Mouse (Mus musculus): Measurements from ENCODE around the gene Hdac7. TPM values are rescaled to one million over a fixed set of nuclear protein-coding genes. Genes with fewer than 3 reads are reported as not detected.

The Hdac7 gene
- polyA plus RNA-seq, 1 experiment from 2014 or later, result 26.7 TPM

GRCm38 (mm10) chr15:97780611-97781031, 63.7 kb downstream of the Hdac7 start:
- H3K4me1 ChIP-seq, result peaks cover 20% of the 10 kb centered on the region
- no peak overlapping the region for H3K27ac ChIP-seq
- no peak for ATAC-seq (ENCODE audit: low FRiP score)
- WGBS, result 68% methylated on average over 12 of the region's 12 CpGs
- H3K9ac ChIP-seq, result no peak overlapping the region
- H3K4me3 ChIP-seq, result no peak overlapping the region
- peaks cover 26% of the 10 kb centered on the region for H3K27me3 ChIP-seq
- no peak overlapping the region for H3K4me2 ChIP-seq (replicated peaks)
- no peaks in the 10 kb centered on the region for H3K36me3 ChIP-seq
- H3K9me3 ChIP-seq (replicated peaks), result no peaks in the 10 kb centered on the region

GRCm38 (mm10) chr15:97779576-97779975, 64.7 kb downstream of the Hdac7 start:
- Histone ChIP-seq H3K9ac (no peak overlapping the region), H3K4me3 (no peak overlapping the region), H3K4me1 (peaks cover 18% of the 10 kb centered on the region), H3K36me3 (no peaks in the 10 kb centered on the region), H3K27ac (no peak overlapping the region), H3K9me3 (replicated peaks) (no peaks in the 10 kb centered on the region), H3K4me2 (replicated peaks) (no peak overlapping the region), H3K27me3 (peaks cover 23% of the 10 kb centered on the region)
- no peak for ATAC-seq (ENCODE audit: low FRiP score)
- WGBS, result 83% methylated on average over 1 of the region's 1 CpGs

DNA sequence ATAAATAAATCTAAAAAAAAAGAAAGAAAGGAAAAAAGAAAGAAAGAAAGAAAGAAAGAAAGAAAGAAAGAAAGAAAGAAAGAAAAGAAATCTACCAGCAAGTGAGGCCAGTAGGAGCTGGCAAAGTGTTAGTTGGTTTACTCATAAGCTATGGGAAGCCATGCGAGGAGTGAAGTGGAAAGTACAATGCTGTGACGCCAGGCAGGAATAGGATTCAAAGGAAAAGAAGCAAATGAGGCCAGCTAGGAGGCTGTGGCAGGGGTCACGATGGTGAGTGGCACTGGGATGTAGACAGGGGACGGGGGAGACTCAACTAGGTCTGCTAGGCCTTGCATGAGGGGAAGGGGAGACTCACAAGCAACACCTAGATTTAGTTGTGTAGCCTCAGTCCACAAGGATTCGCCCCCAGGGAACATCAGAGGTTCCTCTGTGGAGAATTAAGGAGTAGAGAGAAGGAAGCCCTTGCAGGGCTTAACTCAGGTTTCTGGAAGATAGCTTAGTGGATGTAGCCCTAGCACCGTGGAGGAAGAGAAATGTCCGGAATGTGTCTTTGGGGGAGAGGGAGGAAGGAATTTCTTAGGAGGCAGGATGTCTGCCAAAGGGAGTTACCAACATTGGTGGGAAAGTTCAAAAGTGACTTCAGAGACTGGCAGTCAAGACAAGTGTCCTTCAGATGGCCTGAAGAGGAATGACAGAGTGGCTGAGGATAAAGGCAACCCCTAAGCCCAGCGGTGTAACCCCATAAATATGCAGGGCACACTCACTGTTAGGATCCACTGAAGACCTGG, 65.8 kb downstream of the Hdac7 start, which contains the start of gene Slc48a1:
Gene Slc48a1, plus strand, starts transcription at position 210 of the 788 bp plus-strand sequence.
- H3K4me2 ChIP-seq (replicated peaks), result no peak within 1 kb of the TSS
- H3K27ac ChIP-seq, result no peak within 1 kb of the TSS
- no peak for ATAC-seq (ENCODE audit: low FRiP score)
- 73% methylated on average over 8 of the region's 8 CpGs for WGBS
- H3K36me3 ChIP-seq, result no peaks in the 10 kb centered on the region
- no peaks in the 10 kb centered on the region for H3K9me3 ChIP-seq (replicated peaks)
- peaks cover 23% of the 10 kb centered on the region for H3K4me1 ChIP-seq
- H3K27me3 ChIP-seq, result peaks cover 23% of the 10 kb centered on the region
- no peak within 1 kb of the TSS for H3K9ac ChIP-seq
- H3K4me3 ChIP-seq, result no peak within 1 kb of the TSS

GRCm38 (mm10) chr15:97776919-97777318, 67.4 kb downstream of the Hdac7 start:
- no peak overlapping the region for H3K27ac ChIP-seq
- peaks cover 9% of the 10 kb centered on the region for H3K27me3 ChIP-seq
- H3K4me3 ChIP-seq, result no peak overlapping the region
- peaks cover 16% of the 10 kb centered on the region for H3K4me1 ChIP-seq
- no peak overlapping the region for H3K9ac ChIP-seq
- H3K36me3 ChIP-seq, result no peaks in the 10 kb centered on the region
- H3K4me2 ChIP-seq (replicated peaks), result no peak overlapping the region
- 86% methylated on average over 6 of the region's 6 CpGs for WGBS
- no peak for ATAC-seq (ENCODE audit: low FRiP score)
- no peaks in the 10 kb centered on the region for H3K9me3 ChIP-seq (replicated peaks)

DNA sequence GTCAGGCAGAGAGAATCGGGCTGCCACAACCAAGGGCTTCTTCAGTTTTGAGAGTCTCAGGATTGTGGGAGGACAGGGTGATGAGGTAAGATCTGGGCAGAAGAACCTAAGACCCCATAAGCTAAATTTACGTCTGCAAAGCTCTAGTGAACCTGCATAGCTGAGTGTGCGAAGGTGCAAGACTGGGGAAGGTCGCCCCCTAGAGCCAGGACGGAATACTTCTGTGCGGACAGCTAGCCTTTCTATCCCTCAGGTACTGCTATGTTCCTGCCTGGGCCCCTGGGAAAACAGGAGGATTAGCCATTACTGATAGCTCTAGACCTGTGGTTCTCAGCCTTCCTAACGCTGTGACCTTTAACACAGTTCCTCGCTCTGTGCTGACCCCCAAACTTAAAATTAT, 67.8 kb downstream of the Hdac7 start:
- H3K4me2 ChIP-seq (replicated peaks), result no peak overlapping the region
- WGBS, result 10% methylated on average over 8 of the region's 8 CpGs
- peaks cover 9% of the 10 kb centered on the region for H3K27me3 ChIP-seq
- H3K4me1 ChIP-seq, result peaks cover 16% of the 10 kb centered on the region
- H3K27ac ChIP-seq, result no peak overlapping the region
- no peaks in the 10 kb centered on the region for H3K9me3 ChIP-seq (replicated peaks)
- H3K9ac ChIP-seq, result no peak overlapping the region
- H3K36me3 ChIP-seq, result no peaks in the 10 kb centered on the region
- no peak overlapping the region for H3K4me3 ChIP-seq
- ATAC-seq (ENCODE audit: low FRiP score), result no peak

DNA sequence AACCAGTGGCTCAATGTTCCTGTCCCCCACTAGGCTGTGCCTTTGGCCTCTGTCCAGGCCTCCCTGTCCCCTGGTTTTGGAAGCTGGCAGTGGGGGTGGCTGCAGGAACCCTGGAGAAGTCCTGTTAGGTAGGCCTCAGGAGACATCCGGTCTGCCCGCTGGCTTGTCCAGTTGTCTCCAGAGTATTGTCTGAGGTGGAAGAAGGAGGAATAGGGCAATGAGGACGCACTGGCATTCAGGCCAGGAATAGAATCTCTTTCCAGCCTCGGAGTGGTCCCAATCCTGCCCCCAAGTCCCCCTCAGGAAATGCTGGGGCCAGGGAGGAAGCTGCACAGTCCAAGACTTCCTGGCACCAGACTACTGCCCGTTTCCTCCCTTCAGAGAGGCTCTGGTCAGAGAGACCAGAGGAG, 70.3 kb downstream of the Hdac7 start:
- Histone ChIP-seq H3K27me3 (peaks cover 20% of the 10 kb centered on the region), H3K9me3 (replicated peaks) (no peaks in the 10 kb centered on the region), H3K4me3 (no peak overlapping the region), H3K4me1 (peaks cover 15% of the 10 kb centered on the region), H3K36me3 (no peaks in the 10 kb centered on the region), H3K4me2 (replicated peaks) (no peak overlapping the region), H3K9ac (no peak overlapping the region), H3K27ac (no peak overlapping the region)
- no peak for ATAC-seq (ENCODE audit: low FRiP score)
- WGBS, result 65% methylated on average over 5 of the region's 5 CpGs

GRCm38 (mm10) chr15:97773108-97773507, 71.2 kb downstream of the Hdac7 start:
- Histone ChIP-seq H3K9me3 (replicated peaks) (no peaks in the 10 kb centered on the region), H3K4me1 (peaks cover 18% of the 10 kb centered on the region), H3K36me3 (no peaks in the 10 kb centered on the region), H3K4me3 (no peak overlapping the region), H3K9ac (no peak overlapping the region), H3K4me2 (replicated peaks) (no peak overlapping the region), H3K27me3 (peaks cover 28% of the 10 kb centered on the region), H3K27ac (no peak overlapping the region; the same call in 1 of the 2 replicates)
- no peak for ATAC-seq (ENCODE audit: low FRiP score)
- 39% methylated on average over 5 of the region's 5 CpGs for WGBS

GRCm38 (mm10) chr15:97770280-97770679, 74.0 kb downstream of the Hdac7 start:
- Histone ChIP-seq H3K9me3 (replicated peaks) (no peaks in the 10 kb centered on the region), H3K27me3 (peaks cover 50% of the 10 kb centered on the region), H3K9ac (no peak overlapping the region), H3K4me3 (no peak overlapping the region), H3K4me1 (peaks cover 45% of the 10 kb centered on the region), H3K4me2 (replicated peaks) (no peak overlapping the region), H3K27ac (no peak overlapping the region), H3K36me3 (no peaks in the 10 kb centered on the region)
- WGBS, result 84% methylated on average over 8 of the region's 8 CpGs
- ATAC-seq (ENCODE audit: low FRiP score), result no peak

DNA sequence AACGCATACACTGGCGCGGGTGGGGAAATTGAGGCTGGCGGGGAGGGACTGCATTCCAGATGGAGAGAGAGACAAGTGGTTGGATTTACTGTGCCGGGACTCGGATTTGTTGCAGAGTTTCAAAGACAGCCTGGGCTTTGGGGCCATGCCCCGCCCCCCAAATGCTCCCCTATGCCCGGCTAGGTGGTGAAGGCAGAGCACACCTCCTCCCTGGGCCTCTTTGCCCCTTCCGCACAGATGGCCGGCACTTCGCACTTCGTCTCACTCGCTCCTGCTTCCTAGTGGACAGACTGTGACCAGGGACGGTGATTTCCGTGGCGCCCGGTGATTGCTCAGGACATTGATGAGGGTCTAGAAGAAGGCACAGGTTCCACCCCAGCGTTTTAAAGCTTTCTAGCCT, 76.1 kb downstream of the Hdac7 start:
- Histone ChIP-seq H3K27ac (no peak overlapping the region), H3K4me3 (peak overlapping the region; percentile 34), H3K36me3 (no peaks in the 10 kb centered on the region), H3K9me3 (replicated peaks) (no peaks in the 10 kb centered on the region), H3K27me3 (peaks cover 66% of the 10 kb centered on the region), H3K4me1 (peaks cover 41% of the 10 kb centered on the region), H3K4me2 (replicated peaks) (peak overlapping the region; percentile 68), H3K9ac (peak overlapping the region; percentile 59)
- 0 out of 2 replicates have a peak, but pooled peaks have one; percentile 17 for ATAC-seq (ENCODE audit: low FRiP score)
- 1% methylated on average over 18 of the region's 18 CpGs for WGBS

GRCm38 (mm10) chr15:97767280-97768186, 76.8 kb downstream of the Hdac7 start, which contains the start of gene Rapgef3:
Gene Rapgef3 (minus strand): TSS chr15:97767972.
- Histone ChIP-seq H3K9me3 (replicated peaks) (no peaks in the 10 kb centered on the region), H3K4me1 (peaks cover 41% of the 10 kb centered on the region), H3K36me3 (no peaks in the 10 kb centered on the region), H3K4me3 (peak within 1 kb of the TSS; percentile 34), H3K27me3 (peaks cover 66% of the 10 kb centered on the region), H3K4me2 (replicated peaks) (peak within 1 kb of the TSS; percentile 68), H3K9ac (peak within 1 kb of the TSS; percentile 59), H3K27ac (peak within 1 kb of the TSS; percentile 40; the same call in 1 of the 2 replicates)
- under 1% methylated on average over 44 of the region's 44 CpGs for WGBS
- peak; percentile 76 for ATAC-seq (ENCODE audit: low FRiP score)

DNA sequence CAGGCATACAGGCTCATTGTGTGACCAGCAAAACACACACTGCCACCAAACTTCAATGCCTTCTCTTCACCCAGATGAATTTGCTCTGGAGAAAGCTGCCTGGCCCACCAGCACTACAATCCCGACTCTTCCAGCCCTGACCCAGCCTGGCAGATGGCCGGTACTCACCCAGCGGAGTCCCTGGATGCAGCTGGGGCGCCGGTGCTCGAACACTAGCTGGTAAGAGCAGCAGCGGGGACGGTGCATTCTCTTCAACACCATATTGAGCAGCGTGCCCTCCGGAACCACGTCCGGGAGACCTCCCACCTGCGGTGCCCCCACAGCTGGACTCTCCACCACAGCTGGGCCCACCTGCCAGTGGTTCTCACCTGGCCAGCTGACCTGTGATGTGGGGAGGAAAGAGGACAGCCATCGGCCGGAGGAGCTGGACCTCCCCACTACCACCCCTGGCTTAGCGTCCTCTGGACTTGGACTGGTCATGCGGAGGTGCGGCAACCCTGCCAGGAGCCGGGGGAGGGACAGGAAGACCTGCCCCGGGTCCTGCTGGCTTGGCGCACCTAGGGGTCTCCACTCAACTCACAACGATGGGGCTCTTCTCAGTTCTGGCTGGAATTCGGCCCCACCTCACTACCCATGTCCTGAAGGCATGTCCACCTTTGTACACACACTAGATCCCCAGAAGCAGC, 77.6 kb downstream of the Hdac7 start:
- WGBS, result 4% methylated on average over 23 of the region's 23 CpGs
- 0 out of 2 replicates have a peak, but pooled peaks have one; percentile 18 for ATAC-seq (ENCODE audit: low FRiP score)

More for the DNA sequence above, 77.6 kb downstream of the Hdac7 start:
- H3K27ac ChIP-seq, result peak overlapping the region; percentile 40
- H3K27me3 ChIP-seq, result peaks cover 66% of the 10 kb centered on the region
- no peaks in the 10 kb centered on the region for H3K9me3 ChIP-seq (replicated peaks)
- H3K36me3 ChIP-seq, result no peaks in the 10 kb centered on the region
- peak overlapping the region; percentile 34 for H3K4me3 ChIP-seq
- peak overlapping the region; percentile 59 for H3K9ac ChIP-seq
- peak overlapping the region; percentile 68 for H3K4me2 ChIP-seq (replicated peaks)
- H3K4me1 ChIP-seq, result peaks cover 41% of the 10 kb centered on the region
